Comparison of ENCODE assay signal across 11 mouse cellular contexts in the genomic region with DNA sequence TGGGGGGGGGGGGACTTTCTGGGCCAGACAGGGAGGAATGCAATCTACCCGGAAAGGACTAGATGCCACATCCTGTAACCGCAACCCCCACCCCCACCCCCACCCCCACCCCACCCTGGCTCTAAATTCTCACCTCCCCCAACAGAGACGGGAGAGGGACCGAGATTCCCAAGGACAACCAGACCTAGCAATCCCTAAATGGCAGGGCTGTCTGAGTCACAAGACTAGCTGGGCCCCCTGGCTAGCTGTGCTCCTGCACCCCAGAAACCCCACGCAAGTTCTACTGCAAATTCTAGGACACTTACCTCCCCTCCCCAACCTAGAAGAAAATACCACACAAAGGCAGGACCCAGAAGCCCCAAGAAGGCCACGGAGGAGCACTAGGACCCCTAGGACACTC. TPM values are rescaled to one million over a fixed set of nuclear protein-coding genes. Genes with fewer than 3 reads are reported as not detected.
DNase-seq lines count a peak whose midpoint lies in the region; ATAC-seq and TF ChIP-seq lines count a peak whose summit lies in the region.
"Had no signal": no experiment of that assay in that cellular context is flagged by ENCODE, and none has a peak within 500 bp of the region (broad histone marks: within the 10 kb centered on the region; RNA-seq: fewer than 3 reads in every experiment).

No protein-coding gene starts in this region.

- H3K27me3 ChIP-seq in forebrain, embryonic 15.5 days = peaks cover 9% of the 10 kb centered on the region
- no peaks in the 10 kb centered on the region for H3K27me3 ChIP-seq in forebrain, postnatal 0 days (ENCODE audit: insufficient read depth, low read length)
- no peaks in the 10 kb centered on the region for H3K27me3 ChIP-seq in kidney, embryonic 16.5 days (ENCODE audit: insufficient read depth, low read length)
- no peaks in the 10 kb centered on the region for H3K27me3 ChIP-seq in limb, embryonic 12.5 days

- peaks cover 24% of the 10 kb centered on the region for H3K4me1 ChIP-seq in forebrain, embryonic 15.5 days
- peaks cover 7% of the 10 kb centered on the region; the same call in 1 of the 2 replicates for H3K4me1 ChIP-seq in forebrain, postnatal 0 days (ENCODE audit: insufficient read depth)
- peaks cover 97% of the 10 kb centered on the region for H3K4me1 ChIP-seq in kidney, embryonic 16.5 days (ENCODE audit: insufficient read depth, low read length)
- peaks cover 98% of the 10 kb centered on the region for H3K4me1 ChIP-seq in limb, embryonic 12.5 days (replicated peaks)

- H3K4me2 ChIP-seq in forebrain, embryonic 15.5 days (replicated peaks) = no peak overlapping the region
- no peak overlapping the region for H3K4me2 ChIP-seq in forebrain, postnatal 0 days (ENCODE audit: low read depth)
- H3K4me2 ChIP-seq in kidney, embryonic 16.5 days (replicated peaks; ENCODE audit: low read depth, low read length) = 0 out of 2 replicates have a peak overlapping the region, but pooled peaks have one; percentile 7
- peak overlapping the region; percentile 49 for H3K4me2 ChIP-seq in limb, embryonic 12.5 days

- no peak for ATAC-seq in forebrain, embryonic 15.5 days (replicated peaks)
- ATAC-seq in forebrain, postnatal 0 days = no peak
- no peak for ATAC-seq in kidney, embryonic 16.5 days (ENCODE audit: low FRiP score, low TSS enrichment)
- no peak for ATAC-seq in limb, embryonic 12.5 days (ENCODE audit: insufficient number of reproducible peaks, insufficient read depth, low FRiP score, low TSS enrichment, low read depth)

- H3K4me3 ChIP-seq in forebrain, embryonic 15.5 days = no peak overlapping the region
- H3K4me3 ChIP-seq in forebrain, postnatal 0 days (ENCODE audit: low read depth, low read length) = no peak overlapping the region
- H3K4me3 ChIP-seq in kidney, embryonic 16.5 days (ENCODE audit: low read length) = no peak overlapping the region
- H3K4me3 ChIP-seq in limb, embryonic 12.5 days (replicated peaks) = no peak overlapping the region

- no peak for TF ChIP-seq CTCF in forebrain, postnatal 0 days (IDR thresholded peaks at IDR 0.05; ENCODE audit: low read depth)

- H3K9ac ChIP-seq in forebrain, embryonic 15.5 days (replicated peaks) = no peak overlapping the region
- H3K9ac ChIP-seq in forebrain, postnatal 0 days = no peak overlapping the region
- H3K9ac ChIP-seq in kidney, embryonic 16.5 days (replicated peaks; ENCODE audit: low read length) = peak overlapping the region; percentile 40; the same call in 1 of the 2 replicates
- H3K9ac ChIP-seq in limb, embryonic 12.5 days (replicated peaks) = peak overlapping the region; percentile 52; the same call in 1 of the 2 replicates

- H3K9me3 ChIP-seq in forebrain, embryonic 15.5 days = no peaks in the 10 kb centered on the region
- no peaks in the 10 kb centered on the region for H3K9me3 ChIP-seq in forebrain, postnatal 0 days (ENCODE audit: low read length)
- H3K9me3 ChIP-seq in kidney, embryonic 16.5 days (ENCODE audit: low read length) = no peaks in the 10 kb centered on the region
- H3K9me3 ChIP-seq in limb, embryonic 12.5 days = no peaks in the 10 kb centered on the region

- no peaks in the 10 kb centered on the region for H3K36me3 ChIP-seq in forebrain, embryonic 15.5 days
- no peaks in the 10 kb centered on the region for H3K36me3 ChIP-seq in forebrain, postnatal 0 days (ENCODE audit: insufficient read depth)
- H3K36me3 ChIP-seq in kidney, embryonic 16.5 days (ENCODE audit: insufficient read depth, low read length) = no peaks in the 10 kb centered on the region
- H3K36me3 ChIP-seq in limb, embryonic 12.5 days = no peaks in the 10 kb centered on the region

- no peak for DNase-seq in forebrain, postnatal 0 days
- no peak for DNase-seq in kidney, postnatal 14 days
- peak; percentile 46 for DNase-seq in ES-CJ7 (ENCODE audit: low read depth, low spot score)
- DNase-seq in spleen, adult 18-20 months = no peak
- DNase-seq in cerebellum, postnatal 25 days = no peak
- DNase-seq: kidney, postnatal 10 days; right cerebral cortex, postnatal 14 days had no signal

- H3K27ac ChIP-seq in forebrain, embryonic 15.5 days (replicated peaks) = 0 out of 2 replicates have a peak overlapping the region, but pooled peaks have one; percentile 11
- no peak overlapping the region for H3K27ac ChIP-seq in forebrain, postnatal 0 days (ENCODE audit: low read depth, low read length)
- H3K27ac ChIP-seq in kidney, embryonic 16.5 days (ENCODE audit: low read length) = peak overlapping the region; percentile 89
- peak overlapping the region; percentile 97 for H3K27ac ChIP-seq in limb, embryonic 12.5 days

- 36% methylated on average over 6 of the region's 6 CpGs for WGBS in forebrain, embryonic 15.5 days
- WGBS in forebrain, postnatal 0 days = 43% methylated on average over 6 of the region's 6 CpGs
- 23% methylated on average over 6 of the region's 6 CpGs for WGBS in kidney, embryonic 16.5 days
- WGBS in limb, embryonic 12.5 days = 5% methylated on average over 6 of the region's 6 CpGs

RNA-seq across cellular contexts. Expression of a gene that starts 16.3 kb away (rescaled TPM):
- polyA plus RNA-seq in forebrain, embryonic 15.5 days (2015; fragmentation: Nextera tagmentation; extraction: Ambion mirVana) = 2.8 and 3.0 TPM in 2 replicates
- 8.5 and 15.9 TPM in 2 replicates for total RNA-seq in forebrain, postnatal 0 days (2014; rRNA removed)
- 1.1 and 1.6 TPM in 2 replicates for polyA plus RNA-seq in forebrain, postnatal 0 days (2015; fragmentation: Nextera tagmentation; extraction: Ambion mirVana)
- polyA plus RNA-seq in kidney, embryonic 16.5 days (2015; fragmentation: Nextera tagmentation; extraction: Ambion mirVana) = 10.4 and 10.5 TPM in 2 replicates
- 12.7 and 13.5 TPM in 2 replicates for polyA plus RNA-seq in limb, embryonic 12.5 days (2016; fragmentation: Nextera tagmentation; extraction: Ambion mirVana)
- total RNA-seq: common myeloid progenitor, adult 5-6 weeks had no signal

Comparison
In these comparisons a context has a peak if more than half of its experiments do, and no peak if none do; other contexts are left out.
1. H3K4me2 ChIP-seq: peak in kidney, embryonic 16.5 days (single experiment) and limb, embryonic 12.5 days (single experiment); none in forebrain, embryonic 15.5 days (single experiment) and forebrain, postnatal 0 days (single experiment).
2. H3K9ac ChIP-seq: peak in kidney, embryonic 16.5 days (single experiment) and limb, embryonic 12.5 days (single experiment); none in forebrain, embryonic 15.5 days (single experiment) and forebrain, postnatal 0 days (single experiment).